Mouse (Mus musculus) frontal cortex, postnatal 36 days (tissue): ENCODE data around the gene Hist2h3b.
"Not testable (repeated sequence)": the region's sequence is repeated elsewhere in the genome, so short reads cannot be mapped to it uniquely, and the experiment has no call there.

Experiments
- DNase-seq, 2 experiments: peaks; one replicate each; pipeline ENCODE4 v3.0.0; 2022; ENCODE audit warnings: low spot score in 2 of 2

The Hist2h3b gene

GRCm38 (mm10) chr3:96268051-96268775 lies at the start of gene Hist2h3b:
Gene Hist2h3b (plus strand): TSS chr3:96268654.
- DNase-seq: peak; percentile 85 to 90

GRCm38 (mm10) chr3:96219191-96219641 lies 49.2 kb upstream of the Hist2h3b start:
- peak in 1 of 2 experiments; percentile 42 for DNase-seq

- peak; percentile 80 to 84 for DNase-seq
Observed at GRCm38 (mm10) chr3:96219661-96220130, 48.8 kb upstream of the Hist2h3b start, which contains the start of the genes Bola1 and Hist2h2ab. Gene Bola1 (minus strand): TSS chr3:96219709. Gene Hist2h2ab (plus strand): TSS chr3:96219865.

- DNase-seq: not testable (repeated sequence)
Observed at GRCm38 (mm10) chr3:96220131-96220764, 48.2 kb upstream of the Hist2h3b start.

- DNase-seq: peak; percentile 88 to 93
Observed at GRCm38 (mm10) chr3:96220765-96221639, 47.5 kb upstream of the Hist2h3b start, which contains the start of the genes Hist2h2ac and Hist2h2be. Gene Hist2h2ac (minus strand): TSS chr3:96220880. Gene Hist2h2be (plus strand): TSS chr3:96221119.

- DNase-seq: no peak
Observed at GRCm38 (mm10) chr3:96221640-96222038, 46.8 kb upstream of the Hist2h3b start.

GRCm38 (mm10) chr3:96222774-96223173 lies 45.7 kb upstream of the Hist2h3b start:
- no peak for DNase-seq

GRCm38 (mm10) chr3:96225421-96225820 lies 43.0 kb upstream of the Hist2h3b start:
- DNase-seq: no peak

GRCm38 (mm10) chr3:96226695-96227648 lies 41.5 kb upstream of the Hist2h3b start:
- no peak for DNase-seq

GRCm38 (mm10) chr3:96228828-96229227 lies 39.6 kb upstream of the Hist2h3b start:
- DNase-seq: no peak

- no peak for DNase-seq
Observed at GRCm38 (mm10) chr3:96230404-96230803, 38.0 kb upstream of the Hist2h3b start.

GRCm38 (mm10) chr3:96230910-96231757 lies 37.3 kb upstream of the Hist2h3b start:
- DNase-seq: no peak

GRCm38 (mm10) chr3:96231758-96232120 lies 36.7 kb upstream of the Hist2h3b start:
- no peak for DNase-seq

- DNase-seq: no peak
Observed at GRCm38 (mm10) chr3:96234914-96235313, 33.5 kb upstream of the Hist2h3b start.

GRCm38 (mm10) chr3:96235836-96236235 lies 32.6 kb upstream of the Hist2h3b start:
- DNase-seq: no peak

- DNase-seq: no peak
Observed at GRCm38 (mm10) chr3:96236834-96237334, 31.6 kb upstream of the Hist2h3b start.

- DNase-seq: no peak
Observed at GRCm38 (mm10) chr3:96237335-96237903, 31.0 kb upstream of the Hist2h3b start.

GRCm38 (mm10) chr3:96237904-96238511 lies 30.4 kb upstream of the Hist2h3b start:
- DNase-seq: no peak
